Mouse (Mus musculus): Measurements from ENCODE around the gene Ctsa. TPM values are rescaled to one million over a fixed set of nuclear protein-coding genes. Genes with fewer than 3 reads are reported as not detected.

The Ctsa gene
- total and polyA plus RNA-seq, 2 experiments from 2014 or later, result 101 to 110 TPM

DNA sequence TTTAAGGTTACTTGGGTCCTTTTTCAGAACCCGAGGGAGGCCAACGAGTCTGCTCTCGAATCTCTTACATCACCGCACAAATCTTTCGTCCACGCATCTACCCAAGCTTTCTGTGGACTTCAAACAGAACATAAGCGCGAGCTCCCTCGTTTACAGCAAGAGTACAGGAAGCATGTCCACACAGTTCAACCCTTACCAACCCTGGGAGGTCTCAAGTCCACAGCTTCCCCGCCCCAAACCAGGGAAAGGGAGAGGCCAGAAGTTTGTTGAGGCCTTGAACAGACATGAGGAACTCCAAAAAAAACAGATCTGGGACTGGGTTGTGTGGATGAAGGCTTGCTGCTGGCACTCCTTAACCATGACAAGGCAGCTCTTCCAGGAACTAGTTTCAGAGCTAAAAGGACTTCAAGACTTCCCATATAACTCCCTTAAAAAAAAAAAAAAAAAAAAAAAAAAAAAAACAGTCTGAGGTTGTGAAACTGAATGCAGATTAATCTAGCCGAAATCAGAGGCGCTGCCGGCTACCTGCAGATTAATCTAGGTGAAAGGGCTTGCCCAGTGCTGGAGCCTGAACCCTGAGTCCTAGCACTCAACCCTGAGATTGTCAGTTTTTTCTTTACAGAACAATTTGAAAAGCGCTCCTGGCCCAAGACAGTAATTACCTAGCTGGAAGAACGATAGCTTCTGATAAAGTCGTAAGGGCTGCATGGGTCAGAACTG lies 29.3 kb upstream of the Ctsa start:
- peaks cover 5% of the 10 kb centered on the region; the same call in 1 of the 2 replicates for H3K36me3 ChIP-seq (ENCODE audit: insufficient read depth, low read length)
- DNase-seq (ENCODE audit: low spot score) (no peak), ATAC-seq (ENCODE audit: low FRiP score) (no peak)
- H3K27ac ChIP-seq (ENCODE audit: low read depth, low read length), result no peak overlapping the region
- H3K4me2 ChIP-seq (ENCODE audit: low read depth, low read length, poor library complexity, severe bottlenecking), result peak overlapping the region; percentile 63
- peak overlapping the region; percentile 63; the same call in 1 of the 2 replicates for H3K9ac ChIP-seq (replicated peaks; ENCODE audit: low read length, poor library complexity, severe bottlenecking)
- H3K4me1 ChIP-seq (ENCODE audit: insufficient read depth, low read length), result no peaks in the 10 kb centered on the region
- H3K9me3 ChIP-seq (ENCODE audit: low read length), result no peaks in the 10 kb centered on the region
- H3K27me3 ChIP-seq (ENCODE audit: insufficient read depth, low read length), result no peaks in the 10 kb centered on the region
- 93% methylated on average over 16 of the region's 16 CpGs for WGBS
- peak overlapping the region; percentile 73 for H3K4me3 ChIP-seq (ENCODE audit: low read depth, low read length)
- no peak for TF ChIP-seq CTCF (IDR thresholded peaks at IDR 0.05)

DNA sequence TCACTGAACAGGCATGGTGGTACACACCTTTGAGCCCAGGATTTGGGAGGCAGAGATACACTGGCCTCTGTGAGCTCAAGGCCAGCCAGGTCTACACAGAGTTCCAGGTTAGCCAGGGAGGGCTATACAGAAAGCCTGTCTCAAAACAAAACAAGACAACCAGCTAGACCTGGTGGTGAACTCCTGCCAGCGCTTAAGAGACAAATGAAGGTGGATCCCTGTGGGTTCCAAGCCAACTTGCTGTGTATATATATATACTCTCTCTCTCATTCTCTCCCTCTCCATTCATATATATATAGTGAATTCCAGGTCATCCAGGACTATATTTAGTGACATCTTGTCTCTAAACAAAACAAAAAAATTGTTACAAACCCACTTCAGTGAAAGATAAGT lies 28.8 kb upstream of the Ctsa start:
- H3K36me3 ChIP-seq (ENCODE audit: insufficient read depth, low read length), result peaks cover 8% of the 10 kb centered on the region
- no peak for DNase-seq (ENCODE audit: low spot score)
- peak overlapping the region; percentile 87; the same call in 1 of the 2 replicates for H3K27ac ChIP-seq (ENCODE audit: low read depth, low read length)
- ATAC-seq (ENCODE audit: low FRiP score), result no peak
- H3K4me2 ChIP-seq (ENCODE audit: low read depth, low read length, poor library complexity, severe bottlenecking), result peak overlapping the region; percentile 63
- no peak for TF ChIP-seq CTCF (IDR thresholded peaks at IDR 0.05)
- no peaks in the 10 kb centered on the region for H3K27me3 ChIP-seq (ENCODE audit: insufficient read depth, low read length)
- WGBS, result 58% methylated on average over 1 of the region's 1 CpGs
- H3K9me3 ChIP-seq (ENCODE audit: low read length), result no peaks in the 10 kb centered on the region
- peak overlapping the region; percentile 63 for H3K9ac ChIP-seq (replicated peaks; ENCODE audit: low read length, poor library complexity, severe bottlenecking)
- peak overlapping the region; percentile 73 for H3K4me3 ChIP-seq (ENCODE audit: low read depth, low read length)
- no peaks in the 10 kb centered on the region for H3K4me1 ChIP-seq (ENCODE audit: insufficient read depth, low read length)

DNA sequence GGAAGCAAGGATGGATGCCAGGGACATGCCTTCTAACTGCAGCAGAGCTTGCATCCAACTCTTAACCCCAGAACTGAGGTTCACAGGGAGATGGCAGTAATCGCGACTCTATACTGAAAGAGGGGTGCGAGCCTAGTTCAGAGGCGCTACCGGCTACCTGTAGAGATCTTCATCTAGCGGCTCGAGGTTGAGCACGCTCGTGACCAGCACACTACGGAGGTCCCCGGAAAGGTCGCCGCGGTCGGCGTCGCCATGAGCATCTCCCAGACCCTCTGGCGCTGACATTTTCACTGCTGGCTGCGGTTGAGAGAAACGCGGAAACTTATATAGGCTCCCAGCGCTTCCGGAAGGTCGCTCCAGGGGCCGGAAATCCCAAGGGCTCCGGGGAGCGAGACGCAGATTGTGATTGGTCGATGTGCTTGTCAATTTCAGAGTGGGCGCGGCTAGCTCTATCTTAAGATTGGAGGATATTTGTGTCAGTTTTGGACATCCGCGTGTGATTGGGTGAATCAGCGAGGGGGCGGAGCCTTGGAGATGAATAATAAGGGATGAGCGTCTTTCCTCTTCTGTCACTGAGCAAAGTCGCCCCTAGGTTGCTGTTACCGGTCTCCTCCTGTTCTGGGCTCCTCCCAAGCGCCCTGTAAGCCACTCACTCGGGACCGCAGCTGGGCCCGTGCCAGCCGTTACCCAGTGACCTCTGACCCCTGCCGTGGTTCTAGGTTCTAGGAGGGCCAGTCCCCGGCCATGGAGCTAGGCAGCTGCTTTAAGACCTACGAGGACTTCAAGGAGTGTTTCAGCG lies 27.9 kb upstream of the Ctsa start, which contains the start of the genes Acot8 and Zswim3:
Gene Acot8, minus strand, starts transcription at position 350 of the 799 bp plus-strand sequence.
Gene Zswim3, plus strand, starts transcription at position 566 of the 799 bp plus-strand sequence.
- H3K27me3 ChIP-seq (ENCODE audit: insufficient read depth, low read length), result no peaks in the 10 kb centered on the region
- no peaks in the 10 kb centered on the region for H3K9me3 ChIP-seq (ENCODE audit: low read length)
- H3K27ac ChIP-seq (ENCODE audit: low read depth, low read length), result peak within 1 kb of the TSS; percentile 90
- no peaks in the 10 kb centered on the region for H3K4me1 ChIP-seq (ENCODE audit: insufficient read depth, low read length)
- peak within 1 kb of the TSS; percentile 81 for H3K4me2 ChIP-seq (ENCODE audit: low read depth, low read length, poor library complexity, severe bottlenecking)
- no peak for TF ChIP-seq CTCF (IDR thresholded peaks at IDR 0.05)
- H3K9ac ChIP-seq (replicated peaks; ENCODE audit: low read length, poor library complexity, severe bottlenecking), result peak within 1 kb of the TSS; percentile 92
- H3K36me3 ChIP-seq (ENCODE audit: insufficient read depth, low read length), result peaks cover 13% of the 10 kb centered on the region
- DNase-seq (ENCODE audit: low spot score) (peak; percentile 99), ATAC-seq (ENCODE audit: low FRiP score) (peak; percentile 97)
- under 1% methylated on average over 47 of the region's 47 CpGs for WGBS
- peak within 1 kb of the TSS; percentile 73 for H3K4me3 ChIP-seq (ENCODE audit: low read depth, low read length)

DNA sequence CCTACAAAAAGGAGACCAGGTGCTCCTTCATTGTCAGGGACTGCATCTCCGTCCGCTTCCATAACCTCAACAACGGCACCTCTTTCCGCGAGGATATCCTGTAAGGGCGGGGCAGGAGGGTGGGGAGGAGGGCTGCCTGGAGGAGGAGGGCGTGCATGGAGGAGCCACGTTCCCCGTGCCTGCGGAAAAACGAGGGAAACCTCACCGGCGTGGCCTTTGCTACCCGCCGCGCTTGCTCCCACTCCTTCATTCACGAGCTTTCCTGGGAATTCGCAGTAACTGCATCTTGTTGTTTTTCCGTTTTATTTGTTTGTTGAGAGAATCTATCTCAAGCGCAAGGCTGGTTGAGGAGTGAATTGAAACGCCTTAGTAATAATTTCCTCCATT lies 27.3 kb upstream of the Ctsa start:
- DNase-seq (ENCODE audit: low spot score), result peak; percentile 31
- ATAC-seq (ENCODE audit: low FRiP score), result peak; percentile 57

GRCm38 (mm10) chr2:164806614-164807013 lies 26.1 kb upstream of the Ctsa start:
- Histone ChIP-seq H3K9me3 (ENCODE audit: low read length) (no peaks in the 10 kb centered on the region), H3K27ac (ENCODE audit: low read depth, low read length) (no peak overlapping the region), H3K4me2 (ENCODE audit: low read depth, low read length, poor library complexity, severe bottlenecking) (no peak overlapping the region), H3K4me3 (ENCODE audit: low read depth, low read length) (no peak overlapping the region), H3K27me3 (ENCODE audit: insufficient read depth, low read length) (no peaks in the 10 kb centered on the region), H3K9ac (replicated peaks; ENCODE audit: low read length, poor library complexity, severe bottlenecking) (no peak overlapping the region), H3K36me3 (ENCODE audit: insufficient read depth, low read length) (peaks cover 18% of the 10 kb centered on the region), H3K4me1 (ENCODE audit: insufficient read depth, low read length) (no peaks in the 10 kb centered on the region)
- 88% methylated on average over 7 of the region's 7 CpGs for WGBS
- DNase-seq (ENCODE audit: low spot score) (no peak), ATAC-seq (ENCODE audit: low FRiP score) (no peak)
- TF ChIP-seq CTCF (IDR thresholded peaks at IDR 0.05), result no peak

More for the DNA sequence above, 27.3 kb upstream of the Ctsa start:
- no peak for TF ChIP-seq CTCF (IDR thresholded peaks at IDR 0.05)
- H3K4me3 ChIP-seq (ENCODE audit: low read depth, low read length), result peak overlapping the region; percentile 73
- WGBS, result under 1% methylated on average over 21 of the region's 21 CpGs
- peak overlapping the region; percentile 90 for H3K27ac ChIP-seq (ENCODE audit: low read depth, low read length)
- H3K9me3 ChIP-seq (ENCODE audit: low read length), result no peaks in the 10 kb centered on the region
- H3K27me3 ChIP-seq (ENCODE audit: insufficient read depth, low read length), result no peaks in the 10 kb centered on the region
- H3K4me2 ChIP-seq (ENCODE audit: low read depth, low read length, poor library complexity, severe bottlenecking), result peak overlapping the region; percentile 81
- H3K4me1 ChIP-seq (ENCODE audit: insufficient read depth, low read length), result no peaks in the 10 kb centered on the region
- peak overlapping the region; percentile 92 for H3K9ac ChIP-seq (replicated peaks; ENCODE audit: low read length, poor library complexity, severe bottlenecking)
- peaks cover 16% of the 10 kb centered on the region for H3K36me3 ChIP-seq (ENCODE audit: insufficient read depth, low read length)
